Mouse (Mus musculus) liver, adult 2 months (tissue): ENCODE results near the gene Pik3r2.

Experiments
- CTCF ChIP-seq: fragments of 200-500 bp; IDR thresholded peaks from 2 replicates; pipeline ENCODE4 v1.5.1; 2011; ENCODE audit warnings: low read depth, low read length, control low read depth
- POLR2A ChIP-seq: fragments of 200-500 bp; IDR thresholded peaks from 2 replicates; pipeline ENCODE4 v1.6.1; 2011; ENCODE audit warnings: low read length, control low read depth; ENCODE audit not compliant: insufficient read depth; ENCODE audit errors: extremely low read depth

DNA sequence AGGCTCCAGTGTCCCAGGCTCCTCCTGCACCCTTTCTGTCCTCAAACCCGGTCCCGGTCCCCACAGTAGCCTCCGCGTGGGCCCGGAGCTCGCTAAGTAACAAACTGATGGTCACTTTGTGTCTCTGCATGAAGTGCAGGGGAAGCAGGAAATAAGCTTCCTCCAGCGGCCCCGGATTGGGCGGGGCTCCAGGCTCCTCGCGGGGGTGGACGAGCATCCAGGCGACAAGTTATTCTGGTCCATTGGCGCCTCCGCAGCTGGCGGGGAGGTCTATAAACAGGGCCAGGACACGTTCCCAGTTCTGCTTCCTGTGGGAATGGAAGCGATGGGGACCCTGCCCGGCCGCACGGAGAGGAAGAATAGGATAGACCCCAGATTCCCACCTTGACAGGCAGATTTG, 23.4 kb downstream of the Pik3r2 start:
- TF ChIP-seq CTCF (no peak), POLR2A (peak; percentile 45; the same call in 1 of the 2 replicates)
